ENCODE assay signal across 14 mouse cellular contexts in genomic region chr7:134498716-134499115, GRCm38 (mm10).
DNase-seq lines count a peak whose midpoint lies in the region; ATAC-seq and TF ChIP-seq lines count a peak whose summit lies in the region.
"Had no signal": no experiment of that assay in that cellular context is flagged by ENCODE, and none has a peak within 500 bp of the region (broad histone marks: within the 10 kb centered on the region; RNA-seq: fewer than 3 reads in every experiment).

No protein-coding gene starts in this region.

- no peak for DNase-seq in lung, adult 2 months
- no peak for DNase-seq in urinary bladder, adult 2 months (ENCODE audit: low spot score)
- DNase-seq in embryo, embryonic 10.5 days (ENCODE audit: low spot score): no peak
- DNase-seq: cerebellum, adult 11-12 months; forebrain, postnatal 0 days; liver, embryonic 13.5 days; midbrain, embryonic 14.5 days; right cerebral cortex, postnatal 4 days had no signal

- H3K4me2 ChIP-seq in lung, embryonic 16.5 days (ENCODE audit: low read depth, low read length): no peak overlapping the region
- H3K4me2 ChIP-seq in heart, embryonic 14.5 days (ENCODE audit: low read length): peak overlapping the region; percentile 42
- H3K4me2 ChIP-seq in kidney, embryonic 16.5 days (replicated peaks; ENCODE audit: low read depth, low read length): no peak overlapping the region
- H3K4me2 ChIP-seq in midbrain, embryonic 13.5 days (replicated peaks): no peak overlapping the region
- H3K4me2 ChIP-seq: embryonic facial prominence, embryonic 13.5 days; liver, embryonic 13.5 days; neural tube, embryonic 13.5 days had no signal

- no peak overlapping the region for H3K9ac ChIP-seq in lung, embryonic 16.5 days (ENCODE audit: low read length)
- 0 out of 2 replicates have a peak overlapping the region, but pooled peaks have one; percentile 9 for H3K9ac ChIP-seq in heart, embryonic 14.5 days (ENCODE audit: low read length)
- H3K9ac ChIP-seq in kidney, embryonic 16.5 days (replicated peaks; ENCODE audit: low read length): no peak overlapping the region
- no peak overlapping the region for H3K9ac ChIP-seq in midbrain, embryonic 13.5 days (replicated peaks)
- H3K9ac ChIP-seq: embryonic facial prominence, embryonic 13.5 days; forebrain, postnatal 0 days; liver, embryonic 13.5 days; neural tube, embryonic 13.5 days had no signal

- no peaks in the 10 kb centered on the region for H3K36me3 ChIP-seq in lung, embryonic 16.5 days (ENCODE audit: control insufficient read depth, insufficient read depth, low read length)
- no peaks in the 10 kb centered on the region for H3K36me3 ChIP-seq in heart, embryonic 14.5 days (ENCODE audit: control insufficient read depth, insufficient read depth, low read length)
- no peaks in the 10 kb centered on the region for H3K36me3 ChIP-seq in kidney, embryonic 16.5 days (ENCODE audit: insufficient read depth, low read length)
- no peaks in the 10 kb centered on the region for H3K36me3 ChIP-seq in midbrain, embryonic 13.5 days
- H3K36me3 ChIP-seq: embryonic facial prominence, embryonic 13.5 days; liver, embryonic 13.5 days; neural tube, embryonic 13.5 days had no signal

- ATAC-seq in lung, embryonic 16.5 days (ENCODE audit: low read depth): no peak
- no peak for ATAC-seq in heart, embryonic 14.5 days (ENCODE audit: insufficient number of reproducible peaks, insufficient read depth, low FRiP score, low read depth)
- peak; percentile 59 for ATAC-seq in kidney, embryonic 16.5 days (ENCODE audit: low FRiP score, low TSS enrichment)
- no peak for ATAC-seq in midbrain, embryonic 13.5 days
- ATAC-seq: forebrain, postnatal 0 days had no signal

- no peak for TF ChIP-seq POLR2A in lung, adult 2 months (IDR thresholded peaks at IDR 0.05; ENCODE audit: borderline replicate concordance, extremely low read depth, low read depth, low read length)

- TF ChIP-seq CTCF in lung, adult 2 months (IDR thresholded peaks at IDR 0.05; ENCODE audit: insufficient read depth, low read length): no peak

- H3K27me3 ChIP-seq in lung, embryonic 16.5 days (ENCODE audit: control insufficient read depth, insufficient read depth, low read depth, low read length): no peaks in the 10 kb centered on the region
- no peaks in the 10 kb centered on the region for H3K27me3 ChIP-seq in heart, embryonic 14.5 days (ENCODE audit: control insufficient read depth, insufficient read depth, low read length)
- no peaks in the 10 kb centered on the region for H3K27me3 ChIP-seq in kidney, embryonic 16.5 days (ENCODE audit: insufficient read depth, low read length)
- H3K27me3 ChIP-seq in midbrain, embryonic 13.5 days: no peaks in the 10 kb centered on the region
- H3K27me3 ChIP-seq: embryonic facial prominence, embryonic 13.5 days; liver, embryonic 13.5 days; neural tube, embryonic 13.5 days had no signal

- H3K4me1 ChIP-seq in lung, embryonic 16.5 days (replicated peaks; ENCODE audit: control insufficient read depth, insufficient read depth, low read length): peaks cover 11% of the 10 kb centered on the region
- 0 out of 2 replicates have a peak, but pooled peaks cover 2% of the 10 kb centered on the region for H3K4me1 ChIP-seq in lung, adult 2 months (ENCODE audit: control insufficient read depth, insufficient read depth, low read length)
- peaks cover 10 to 12% of the 10 kb centered on the region in 2 experiments; a peak in 3 of 4 replicates for H3K4me1 ChIP-seq in heart, embryonic 14.5 days (ENCODE audit: control insufficient read depth in 2 of 2, insufficient read depth in 2 of 2, low read length in 2 of 2)
- peaks cover 17% of the 10 kb centered on the region for H3K4me1 ChIP-seq in kidney, embryonic 16.5 days (ENCODE audit: insufficient read depth, low read length)
- 0 out of 2 replicates have a peak, but pooled peaks cover 8% of the 10 kb centered on the region for H3K4me1 ChIP-seq in midbrain, embryonic 13.5 days (replicated peaks)
- H3K4me1 ChIP-seq: liver, embryonic 13.5 days had no signal

- no peak overlapping the region for H3K4me3 ChIP-seq in lung, embryonic 16.5 days (ENCODE audit: low read length)
- H3K4me3 ChIP-seq in lung, adult 2 months (replicated peaks; ENCODE audit: extremely low read depth, low read depth, low read length): no peak overlapping the region
- H3K4me3 ChIP-seq in heart, embryonic 14.5 days (ENCODE audit: control insufficient read depth in 1 of 2, insufficient read depth in 1 of 2, low read depth in 1 of 2, low read length in 2 of 2): no peak overlapping the region
- no peak overlapping the region for H3K4me3 ChIP-seq in kidney, embryonic 16.5 days (ENCODE audit: low read length)
- no peak overlapping the region for H3K4me3 ChIP-seq in midbrain, embryonic 13.5 days (replicated peaks)
- H3K4me3 ChIP-seq: embryonic facial prominence, embryonic 13.5 days; liver, embryonic 13.5 days; neural tube, embryonic 13.5 days had no signal

- WGBS in lung, embryonic 16.5 days: 29% methylated on average over 9 of the region's 9 CpGs
- WGBS in lung, adult 2 months: 66% methylated on average over 9 of the region's 9 CpGs
- 22% methylated on average over 9 of the region's 9 CpGs for WGBS in heart, embryonic 14.5 days
- 29% methylated on average over 9 of the region's 9 CpGs for WGBS in kidney, embryonic 16.5 days
- WGBS in midbrain, embryonic 13.5 days: 86% methylated on average over 9 of the region's 9 CpGs

- no peaks in the 10 kb centered on the region for H3K9me3 ChIP-seq in lung, embryonic 16.5 days (ENCODE audit: control insufficient read depth, low read length)
- no peaks in the 10 kb centered on the region for H3K9me3 ChIP-seq in heart, embryonic 14.5 days (ENCODE audit: control insufficient read depth, low read length)
- no peaks in the 10 kb centered on the region for H3K9me3 ChIP-seq in kidney, embryonic 16.5 days (ENCODE audit: low read length)
- H3K9me3 ChIP-seq in midbrain, embryonic 13.5 days: no peaks in the 10 kb centered on the region
- H3K9me3 ChIP-seq: embryonic facial prominence, embryonic 13.5 days; liver, embryonic 13.5 days; neural tube, embryonic 13.5 days had no signal

- H3K27ac ChIP-seq in lung, embryonic 16.5 days (ENCODE audit: low read length): peak overlapping the region; percentile 51; the same call in 1 of the 2 replicates
- H3K27ac ChIP-seq in heart, embryonic 14.5 days (replicated peaks in 1 of 2; ENCODE audit: control insufficient read depth in 1 of 2, insufficient read depth in 1 of 2, low read depth in 2 of 2, low read length in 2 of 2): peak overlapping the region; percentile 3 to 48; a peak in 1 of 4 replicates
- peak overlapping the region; percentile 11; the same call in 1 of the 2 replicates for H3K27ac ChIP-seq in kidney, embryonic 16.5 days (ENCODE audit: low read length)
- H3K27ac ChIP-seq in midbrain, embryonic 13.5 days: no peak overlapping the region
- H3K27ac ChIP-seq: embryonic facial prominence, embryonic 13.5 days; liver, embryonic 13.5 days; neural tube, embryonic 13.5 days had no signal
